Mouse (Mus musculus) kidney, adult 2 months (tissue): ENCODE measurements around the gene Dusp1.

Source experiments
- CTCF ChIP-seq: fragments of 200-500 bp; conservative IDR thresholded peaks from 2 replicates; pipeline ENCODE4 v1.5.1; 2011; ENCODE audit warnings: low read depth, mild to moderate bottlenecking, control low read depth, low read length, moderate library complexity, mixed read lengths; ENCODE audit not compliant: insufficient read depth, insufficient read length
- POLR2A ChIP-seq: fragments of 200-500 bp; IDR thresholded peaks from one replicate; pipeline ENCODE4 v1.6.1; 2011; ENCODE audit warnings: low read depth, low read length, control low read depth

GRCm38 (mm10) chr17:26463432-26463831, 98.5 kb downstream of the Dusp1 start:
- TF ChIP-seq POLR2A, result no peak
- TF ChIP-seq CTCF, result no peak
